Mouse (Mus musculus) bone marrow macrophage, adult 2 months (primary cell): Measurements from ENCODE around the gene Acp4. TPM values are rescaled to one million over a fixed set of nuclear protein-coding genes. Genes with fewer than 3 reads are reported as not detected.
"Not testable (repeated sequence)": the region's sequence is repeated elsewhere in the genome, so short reads cannot be mapped to it uniquely, and the experiment has no call there.

Experiments used
- H3K27ac ChIP-seq: 2 replicates; pipeline ENCODE4 v1.5.1; 2012; ENCODE audit warnings: low read depth, low read length; ENCODE audit not compliant: insufficient read depth
- H3K4me1 ChIP-seq: 2 replicates; pipeline ENCODE4 v1.6.1; 2012; ENCODE audit warnings: low read length; ENCODE audit not compliant: control insufficient read depth, insufficient read depth
- H3K4me3 ChIP-seq: 2 replicates; pipeline ENCODE4 v1.5.1; 2012; ENCODE audit warnings: mild to moderate bottlenecking, low read length, moderate library complexity; ENCODE audit not compliant: insufficient read depth
- CTCF ChIP-seq: IDR thresholded peaks from 2 replicates; pipeline ENCODE4 v1.5.1; 2012; ENCODE audit warnings: low read depth, mild to moderate bottlenecking, low read length, moderate library complexity
- polyA plus RNA-seq: library from polyadenylated mRNA; stranded (reverse); fragments of >200 nt; gene quantifications from 2 replicates; pipeline ENCODE4 v1.2.4, GENCODE M21; 2012; ENCODE audit not compliant: missing spikeins, insufficient read depth, insufficient read length

Gene Acp4
- polyA plus RNA-seq, 1 experiment = not detected

DNA sequence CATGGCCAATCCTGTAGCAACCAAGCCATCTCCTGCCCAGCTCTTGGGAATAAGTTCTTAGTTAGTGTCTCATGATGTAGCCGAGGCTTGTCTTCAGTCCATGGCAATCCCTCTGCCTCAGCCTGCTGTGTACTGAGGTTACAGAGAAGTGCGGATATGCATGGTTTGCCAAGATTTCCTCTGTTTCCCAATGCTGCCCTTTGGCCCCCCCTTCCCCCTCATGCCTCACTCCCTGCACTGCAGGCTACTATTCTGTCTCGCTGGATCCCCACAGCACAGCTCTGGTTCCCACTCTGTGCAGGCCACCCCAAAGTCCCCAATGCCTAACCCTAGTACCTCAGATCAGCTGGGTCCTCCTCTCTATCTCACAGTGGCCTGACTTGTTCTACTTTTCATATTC lies 48.9 kb downstream of the Acp4 start:
- TF ChIP-seq CTCF = no peak
- no peak overlapping the region for H3K4me3 ChIP-seq
- H3K4me1 ChIP-seq = no peaks in the 10 kb centered on the region
- H3K27ac ChIP-seq = no peak overlapping the region

- not testable (repeated sequence) for H3K4me3 ChIP-seq, H3K4me1 ChIP-seq, H3K27ac ChIP-seq
Observed at GRCm38 (mm10) chr7:44207135-44207534, 50.0 kb downstream of the Acp4 start, which contains the start of gene Klk1b4. Gene Klk1b4, plus strand, starts transcription at chr7:44207435.

Other genes with a start within 250 kb of the Acp4 start
- gene Klk1b26, start 245.2 kb downstream of the Acp4 start, polyA plus RNA-seq = not detected in 2 replicates
- gene Klk1b27, start 205.1 kb downstream of the Acp4 start, polyA plus RNA-seq = not detected in 2 replicates
- not detected in 2 replicates for gene Klk1b21, start 155.1 kb downstream of the Acp4 start, polyA plus RNA-seq
- not detected in 2 replicates for gene Klk1b22, start 144.7 kb downstream of the Acp4 start, polyA plus RNA-seq
- gene Klk1b16, start 120.6 kb downstream of the Acp4 start, polyA plus RNA-seq = not detected in 2 replicates
- not detected in 2 replicates for gene Klk1b24, start 69.1 kb downstream of the Acp4 start, polyA plus RNA-seq
- not detected in 2 replicates for gene Klk1b3, start 59.2 kb downstream of the Acp4 start, polyA plus RNA-seq
- not detected in 2 replicates for gene Klk1b4, start 49.9 kb downstream of the Acp4 start, polyA plus RNA-seq
- gene Klk1b5, start 41.4 kb downstream of the Acp4 start, polyA plus RNA-seq = not detected in 2 replicates
- not detected in 2 replicates for gene Klk1, start 32.0 kb downstream of the Acp4 start, polyA plus RNA-seq
- not detected in 2 replicates for gene Gm36864, start 21.2 kb downstream of the Acp4 start, polyA plus RNA-seq
- 1.0 and 1.6 TPM in 2 replicates for gene 1700028J19Rik, start 10.7 kb downstream of the Acp4 start, polyA plus RNA-seq
- 18.4 and 21.7 TPM in 2 replicates for gene 2410002F23Rik, start 10.7 kb downstream of the Acp4 start, polyA plus RNA-seq
- not detected in 2 replicates for gene Gm15517, start 4.1 kb upstream of the Acp4 start, polyA plus RNA-seq
- 0.19 TPM in 1 of 2 replicates, not detected in the other for gene Clec11a, start 49.5 kb upstream of the Acp4 start, polyA plus RNA-seq
- gene Shank1, start 52.9 kb upstream of the Acp4 start, polyA plus RNA-seq = not detected in 2 replicates
- 0.62 and 0.89 TPM in 2 replicates for gene Syt3, start 126.7 kb upstream of the Acp4 start, polyA plus RNA-seq
- gene 1700008O03Rik, start 128.4 kb upstream of the Acp4 start, polyA plus RNA-seq = 1.2 TPM in 1 of 2 replicates, not detected in the other
- gene Lrrc4b, start 171.6 kb upstream of the Acp4 start, polyA plus RNA-seq = not detected in 2 replicates
- gene Aspdh, start 208.0 kb upstream of the Acp4 start, polyA plus RNA-seq = not detected in 2 replicates
- 46.7 and 51.3 TPM in 2 replicates for gene Josd2, start 210.6 kb upstream of the Acp4 start, polyA plus RNA-seq
- 82.1 and 89.3 TPM in 2 replicates for gene Emc10, start 239.2 kb upstream of the Acp4 start, polyA plus RNA-seq
- gene Fam71e1, start 239.2 kb upstream of the Acp4 start, polyA plus RNA-seq = 2.1 and 2.9 TPM in 2 replicates